Mouse (Mus musculus): Measurements from ENCODE around the gene Gm8764. TPM values are rescaled to one million over a fixed set of nuclear protein-coding genes. Genes with fewer than 3 reads are reported as not detected.
"Not testable (repeated sequence)": the region's sequence is repeated elsewhere in the genome, so short reads cannot be mapped to it uniquely, and the experiment has no call there.

The Gm8764 gene
- total RNA-seq (2021) = not detected

- DNase-seq (ENCODE audit: extremely low spot score in 1 of 2, low spot score in 1 of 2) = not testable (repeated sequence)
Observed at GRCm38 (mm10) chr10:104159706-104160105, at the start of gene Gm8764. Gene Gm8764, plus strand, starts transcription at chr10:104160006.

DNA sequence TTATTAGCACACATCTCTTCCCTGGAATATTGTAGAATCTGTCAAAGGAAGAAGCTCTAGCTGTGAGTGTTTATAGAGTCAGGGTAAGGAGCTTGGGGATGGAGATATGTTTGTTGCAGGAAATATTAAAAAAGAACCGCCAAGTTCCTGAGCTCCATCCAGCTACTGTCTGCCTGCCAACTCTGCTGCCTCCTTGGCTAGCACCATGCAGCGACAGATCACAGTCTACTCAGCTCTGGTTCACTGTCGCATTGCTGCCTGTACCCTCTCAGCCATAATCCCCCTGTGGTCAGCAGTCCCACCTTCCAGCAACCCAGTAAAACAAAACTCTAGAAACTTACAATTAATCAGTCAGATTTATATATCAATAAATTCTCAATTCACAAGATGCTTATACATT is 49.8 kb upstream of the Gm8764 start:
- DNase-seq (ENCODE audit: extremely low spot score in 1 of 2, low spot score in 1 of 2) = no peak

DNA sequence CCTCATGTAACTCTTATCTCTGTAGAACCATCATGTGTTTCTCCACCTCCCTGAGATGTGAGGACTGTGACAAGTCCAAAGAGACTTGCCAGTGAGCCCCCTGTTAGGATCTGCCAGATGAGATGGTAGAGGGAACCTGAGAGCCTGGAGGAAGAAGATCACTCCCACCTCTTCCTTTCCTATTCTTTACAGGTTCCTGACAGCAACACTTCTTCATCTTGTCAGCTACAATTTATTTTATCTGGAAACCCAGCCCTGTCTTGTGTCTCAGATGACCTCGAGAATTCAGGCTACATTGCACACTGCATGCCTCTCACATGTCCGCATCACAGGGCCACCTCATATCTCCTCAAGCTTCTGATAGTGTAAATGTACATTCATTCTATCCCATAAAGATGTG is 41.5 kb upstream of the Gm8764 start:
- DNase-seq (ENCODE audit: extremely low spot score in 1 of 2, low spot score in 1 of 2) = no peak

- not testable (repeated sequence) for DNase-seq (ENCODE audit: extremely low spot score in 1 of 2, low spot score in 1 of 2)
Observed at GRCm38 (mm10) chr10:104142687-104143086, 17.1 kb upstream of the Gm8764 start, which contains the start of gene Gm21293. Gene Gm21293, plus strand, starts transcription at chr10:104142987.

- not testable (repeated sequence) for DNase-seq (ENCODE audit: extremely low spot score in 1 of 2, low spot score in 1 of 2)
Observed at GRCm38 (mm10) chr10:104151197-104151596, 8.6 kb upstream of the Gm8764 start, which contains the start of gene Gm6763. Gene Gm6763, plus strand, starts transcription at chr10:104151497.

DNA sequence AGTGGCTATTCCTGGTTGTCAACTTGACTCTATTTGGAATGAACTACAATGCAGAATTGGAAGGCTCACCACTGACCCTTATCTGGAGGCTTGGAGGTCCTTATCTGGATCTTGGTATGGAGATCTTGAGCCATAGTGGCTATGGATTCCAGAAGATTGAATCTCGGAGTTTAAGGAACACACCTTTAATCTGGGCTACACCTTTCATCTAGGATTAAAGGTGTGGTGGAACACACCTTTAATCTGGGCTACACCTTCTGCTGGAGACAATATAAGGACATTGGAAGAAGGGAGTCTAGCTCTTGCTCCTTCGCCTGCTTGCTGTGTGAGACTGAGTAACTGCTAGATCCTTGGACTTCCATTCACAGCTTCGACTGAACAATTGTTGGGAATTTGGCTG is 8.4 kb downstream of the Gm8764 start, which contains the start of gene Gm21304:
Gm21304 (plus strand) TSS at position 301 of the 400 bp plus-strand sequence.
- DNase-seq (ENCODE audit: extremely low spot score in 1 of 2, low spot score in 1 of 2) = not testable (repeated sequence)

- DNase-seq (ENCODE audit: extremely low spot score in 1 of 2, low spot score in 1 of 2) = not testable (repeated sequence)
Observed at GRCm38 (mm10) chr10:104176724-104177123, 16.9 kb downstream of the Gm8764 start, which contains the start of gene Gm21312. Gene Gm21312, plus strand, starts transcription at chr10:104177024.

- not testable (repeated sequence) for DNase-seq (ENCODE audit: extremely low spot score in 1 of 2, low spot score in 1 of 2)
Observed at GRCm38 (mm10) chr10:104185233-104185632, 25.4 kb downstream of the Gm8764 start, which contains the start of gene Gm20765. Gene Gm20765, plus strand, starts transcription at chr10:104185533.

- not testable (repeated sequence) for DNase-seq (ENCODE audit: extremely low spot score in 1 of 2, low spot score in 1 of 2)
Observed at GRCm38 (mm10) chr10:104193742-104194141, 33.9 kb downstream of the Gm8764 start, which contains the start of gene Gm4340. Gene Gm4340, plus strand, starts transcription at chr10:104194042.

DNA sequence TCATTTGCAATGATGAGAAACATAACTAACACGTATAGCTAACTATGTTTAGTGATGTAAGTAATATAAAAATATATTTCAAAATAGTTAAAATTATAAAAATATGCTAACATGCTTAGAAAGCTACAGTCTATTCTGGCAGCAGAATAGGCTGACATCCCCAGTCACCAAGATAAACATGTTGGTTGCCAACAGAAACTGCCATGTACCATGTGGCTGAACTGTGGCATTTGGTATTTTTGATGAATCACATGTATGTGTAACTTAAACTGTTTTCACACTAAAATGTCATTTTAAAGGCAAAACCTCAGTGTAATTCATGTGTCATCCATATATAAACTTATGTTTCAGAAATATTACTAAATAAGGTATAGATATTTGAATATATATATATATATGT is 49.8 kb downstream of the Gm8764 start:
- DNase-seq (ENCODE audit: extremely low spot score in 1 of 2, low spot score in 1 of 2) = no peak

GRCm38 (mm10) chr10:104210268-104210990 is 50.6 kb downstream of the Gm8764 start:
- DNase-seq (ENCODE audit: extremely low spot score in 1 of 2, low spot score in 1 of 2) = no peak

Other genes with a start within 250 kb of the Gm8764 start
- gene Gm21293, start 17.0 kb upstream of the Gm8764 start, total RNA-seq (2021) = not detected
- gene Gm6763, start 8.5 kb upstream of the Gm8764 start, total RNA-seq (2021) = not detected
- not detected for gene Gm21304, start 8.5 kb downstream of the Gm8764 start, total RNA-seq (2021)
- gene Gm21312, start 17.0 kb downstream of the Gm8764 start, total RNA-seq (2021) = not detected
- gene Gm20765, start 25.5 kb downstream of the Gm8764 start, total RNA-seq (2021) = not detected
- not detected for gene Gm4340, start 34.0 kb downstream of the Gm8764 start, total RNA-seq (2021)